Mouse (Mus musculus): ENCODE results near the gene Map1lc3b.

DNA sequence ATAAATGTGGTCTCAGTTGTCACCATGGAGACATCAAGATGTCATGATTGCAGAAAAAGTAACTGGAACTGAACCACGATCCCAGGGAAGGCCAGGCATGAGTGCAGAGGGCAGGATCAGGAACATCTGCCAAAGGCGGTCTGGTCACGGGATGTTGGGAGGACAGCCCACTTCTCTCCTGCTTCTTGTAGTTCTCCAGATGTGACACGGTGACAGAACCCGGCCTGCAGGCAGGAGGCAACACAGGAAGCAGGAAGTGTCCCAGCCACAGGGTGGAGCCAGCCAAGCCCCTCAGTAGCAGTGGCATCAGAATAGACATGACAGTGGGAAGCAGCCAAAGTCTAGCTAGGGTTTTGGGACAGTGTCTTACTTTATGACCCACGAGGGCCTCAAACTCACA lies 45.4 kb downstream of the Map1lc3b start:
- no peak for TF ChIP-seq EP300 (IDR thresholded peaks at IDR 0.05; ENCODE audit: insufficient read depth, low read depth, low read length)
- no peak for TF ChIP-seq CTCF (IDR thresholded peaks at IDR 0.05; ENCODE audit: low read depth, low read length)
